Mouse (Mus musculus): ENCODE measurements around the gene Pex3. TPM values are rescaled to one million over a fixed set of nuclear protein-coding genes. Genes with fewer than 3 reads are reported as not detected.
"Not testable (repeated sequence)": the region's sequence is repeated elsewhere in the genome, so short reads cannot be mapped to it uniquely, and the experiment has no call there.

Pex3 gene
- polyA plus RNA-seq, 1 experiment from 2014 or later, result 22.9 TPM

DNA sequence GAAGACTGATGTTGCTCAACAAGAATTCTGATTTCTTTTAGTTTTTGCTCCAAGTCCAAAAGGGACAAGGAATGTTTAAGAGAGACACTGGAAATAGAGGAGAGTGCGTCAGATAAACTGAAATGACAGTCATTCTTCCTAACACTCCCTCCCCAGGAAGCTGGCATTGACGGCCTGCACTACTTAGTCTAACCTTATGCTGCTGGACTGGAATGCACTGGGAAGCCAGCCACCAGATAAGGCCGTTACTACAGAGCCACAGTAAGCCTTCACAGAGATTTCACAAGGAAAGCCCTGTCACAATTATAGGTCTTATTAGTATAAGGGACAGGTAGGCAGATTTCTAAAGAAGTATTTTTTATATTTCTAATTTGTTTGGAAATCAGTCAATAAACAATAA is 18.2 kb downstream of the Pex3 start:
- H3K4me1 ChIP-seq, result no peaks in the 10 kb centered on the region
- H3K27ac ChIP-seq, result no peak overlapping the region
- H3K9ac ChIP-seq, result no peak overlapping the region
- no peak overlapping the region for H3K4me2 ChIP-seq
- ATAC-seq, result no peak
- H3K27me3 ChIP-seq, result no peaks in the 10 kb centered on the region
- H3K36me3 ChIP-seq (ENCODE audit: poor library complexity, severe bottlenecking), result peaks cover 44% of the 10 kb centered on the region
- WGBS, result 90% methylated on average over 3 of the region's 3 CpGs
- H3K4me3 ChIP-seq, result no peak overlapping the region
- no peaks in the 10 kb centered on the region for H3K9me3 ChIP-seq (replicated peaks)

DNA sequence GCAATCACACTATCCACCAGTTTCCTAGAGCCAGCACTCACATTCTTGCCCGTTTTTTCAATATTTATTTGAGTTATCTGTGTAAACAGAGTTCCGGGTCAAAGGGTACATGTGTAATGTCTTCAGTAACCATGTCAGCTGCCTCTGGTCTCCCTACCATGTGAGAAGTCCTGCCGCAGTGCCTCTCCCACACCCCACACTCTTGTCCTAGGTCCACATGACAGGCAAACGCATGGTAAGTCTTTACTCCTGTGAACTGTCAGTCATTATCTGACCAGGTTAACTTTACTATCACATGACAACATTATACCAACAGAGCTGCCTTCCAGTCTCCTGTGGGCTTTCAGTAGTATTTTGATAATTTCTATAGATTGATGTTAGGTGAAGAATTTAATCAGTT is 24.8 kb downstream of the Pex3 start:
- Histone ChIP-seq H3K4me1 (no peaks in the 10 kb centered on the region), H3K4me3 (no peak overlapping the region), H3K36me3 (ENCODE audit: poor library complexity, severe bottlenecking) (peaks cover 35% of the 10 kb centered on the region), H3K4me2 (no peak overlapping the region), H3K9me3 (replicated peaks) (no peaks in the 10 kb centered on the region), H3K9ac (no peak overlapping the region), H3K27ac (no peak overlapping the region), H3K27me3 (no peaks in the 10 kb centered on the region)
- 85% methylated on average over 4 of the region's 4 CpGs for WGBS
- no peak for ATAC-seq

DNA sequence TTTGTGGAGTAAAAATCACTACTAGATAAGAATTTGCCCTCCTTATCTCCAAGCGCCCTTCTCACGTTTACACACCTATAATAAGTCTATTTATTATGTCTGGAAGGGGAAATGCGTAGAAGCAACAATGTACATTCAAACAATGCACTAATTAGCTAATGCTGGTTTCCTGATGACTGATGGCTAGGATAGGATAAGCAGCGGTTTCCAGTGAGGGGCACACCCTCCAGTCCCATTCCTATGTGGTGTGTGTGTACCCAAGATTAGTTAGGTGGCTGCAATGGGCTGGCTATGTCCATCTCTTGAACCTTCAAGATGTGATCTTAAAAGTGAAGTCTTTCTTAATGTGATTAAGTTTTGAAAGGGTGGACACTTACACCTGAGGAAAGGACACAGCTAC is 31.1 kb downstream of the Pex3 start:
- no peaks in the 10 kb centered on the region for H3K9me3 ChIP-seq (replicated peaks)
- H3K4me3 ChIP-seq, result no peak overlapping the region
- H3K27me3 ChIP-seq, result no peaks in the 10 kb centered on the region
- H3K27ac ChIP-seq, result no peak overlapping the region
- no peaks in the 10 kb centered on the region for H3K4me1 ChIP-seq
- peaks cover 9% of the 10 kb centered on the region for H3K36me3 ChIP-seq (ENCODE audit: poor library complexity, severe bottlenecking)
- WGBS, result 86% methylated on average over 4 of the region's 4 CpGs
- H3K4me2 ChIP-seq, result no peak overlapping the region
- H3K9ac ChIP-seq, result no peak overlapping the region
- no peak for ATAC-seq

DNA sequence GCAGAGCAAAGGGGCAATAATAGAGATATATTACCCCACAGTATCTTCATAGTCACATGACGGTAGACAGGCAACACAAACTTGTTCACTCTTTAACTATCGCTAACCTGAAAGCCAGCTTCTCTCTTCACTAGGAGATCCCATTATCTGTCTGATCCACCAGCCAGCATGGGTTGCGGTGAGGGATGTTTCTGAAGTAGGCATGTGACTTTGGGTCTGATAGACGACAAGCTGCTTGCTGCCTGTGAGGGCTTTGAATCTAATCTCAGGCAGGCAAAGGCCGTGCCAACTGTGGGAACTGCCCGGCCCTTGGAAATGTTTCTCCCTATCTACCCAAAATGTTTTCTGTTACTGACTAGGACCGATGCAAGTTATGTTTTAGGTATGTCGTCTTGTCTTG is 50.6 kb downstream of the Pex3 start:
- Histone ChIP-seq H3K4me2 (no peak overlapping the region), H3K9ac (no peak overlapping the region), H3K27me3 (no peaks in the 10 kb centered on the region), H3K27ac (no peak overlapping the region), H3K4me1 (0 out of 2 replicates have a peak, but pooled peaks cover 4% of the 10 kb centered on the region), H3K9me3 (replicated peaks) (no peaks in the 10 kb centered on the region), H3K4me3 (no peak overlapping the region), H3K36me3 (ENCODE audit: poor library complexity, severe bottlenecking) (no peaks in the 10 kb centered on the region)
- ATAC-seq, result no peak
- WGBS, result 89% methylated on average over 8 of the region's 8 CpGs

DNA sequence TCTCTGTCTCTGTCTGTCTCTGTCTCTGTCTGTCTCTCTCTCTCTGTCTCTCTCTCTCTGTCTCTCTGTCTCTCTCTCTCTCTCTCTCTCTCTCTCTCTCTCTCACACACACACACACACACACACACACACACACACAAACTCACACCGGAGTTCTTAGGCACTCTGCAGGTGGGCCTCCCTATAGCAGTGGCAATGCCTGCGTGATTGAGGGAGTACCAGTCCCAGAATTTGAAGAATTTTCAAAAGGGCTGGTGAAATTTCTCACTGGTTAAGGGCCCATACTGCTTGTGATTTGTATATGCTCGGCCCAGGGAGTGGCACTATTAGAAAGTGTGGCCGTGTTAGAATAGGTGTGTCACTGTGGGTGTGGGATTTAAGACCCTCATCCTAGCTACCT is 51.4 kb downstream of the Pex3 start:
- H3K9me3 ChIP-seq (replicated peaks); H3K36me3 ChIP-seq (ENCODE audit: poor library complexity, severe bottlenecking); H3K4me1 ChIP-seq; H3K27ac ChIP-seq; H3K27me3 ChIP-seq: not testable (repeated sequence)
- peak overlapping the region; percentile 80 for H3K4me2 ChIP-seq
- peak; percentile 48; the same call in 1 of the 2 replicates for ATAC-seq
- H3K4me3 ChIP-seq, result peak overlapping the region; percentile 57
- peak overlapping the region; percentile 64 for H3K9ac ChIP-seq
- WGBS, result 58% methylated on average over 4 of the region's 4 CpGs

DNA sequence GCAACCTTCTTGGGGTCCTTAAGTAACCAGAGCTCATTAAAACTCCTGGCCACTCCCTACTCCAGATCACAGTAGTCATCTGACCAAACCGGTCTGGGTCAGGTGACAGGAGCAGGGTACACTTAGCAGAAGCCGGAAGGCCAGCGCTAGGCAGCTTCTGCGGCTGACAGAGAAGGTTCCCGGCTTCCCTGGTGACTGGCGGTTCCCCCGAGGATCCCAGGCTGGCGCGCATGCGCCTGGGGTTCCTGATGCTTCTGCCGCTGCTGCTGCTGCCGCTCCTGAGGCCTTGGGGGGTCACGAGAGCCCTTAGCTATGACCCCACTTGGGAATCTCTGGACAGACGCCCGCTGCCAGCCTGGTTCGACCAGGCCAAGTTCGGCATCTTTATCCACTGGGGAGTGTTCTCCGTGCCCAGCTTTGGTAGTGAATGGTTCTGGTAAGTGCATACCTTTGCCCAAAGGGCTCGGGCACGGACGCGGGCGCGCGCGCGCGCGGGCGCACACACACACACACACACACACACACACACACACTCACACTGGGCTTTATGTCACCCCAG is 51.9 kb downstream of the Pex3 start:
- no peaks in the 10 kb centered on the region for H3K27me3 ChIP-seq
- H3K4me3 ChIP-seq, result peak overlapping the region; percentile 57
- under 1% methylated on average over 30 of the region's 30 CpGs for WGBS
- no peaks in the 10 kb centered on the region for H3K9me3 ChIP-seq (replicated peaks)
- peak overlapping the region; percentile 64 for H3K9ac ChIP-seq
- H3K36me3 ChIP-seq (ENCODE audit: poor library complexity, severe bottlenecking), result no peaks in the 10 kb centered on the region
- ATAC-seq, result peak; percentile 88
- no peak overlapping the region for H3K27ac ChIP-seq
- 0 out of 2 replicates have a peak, but pooled peaks cover 4% of the 10 kb centered on the region for H3K4me1 ChIP-seq
- peak overlapping the region; percentile 80 for H3K4me2 ChIP-seq

DNA sequence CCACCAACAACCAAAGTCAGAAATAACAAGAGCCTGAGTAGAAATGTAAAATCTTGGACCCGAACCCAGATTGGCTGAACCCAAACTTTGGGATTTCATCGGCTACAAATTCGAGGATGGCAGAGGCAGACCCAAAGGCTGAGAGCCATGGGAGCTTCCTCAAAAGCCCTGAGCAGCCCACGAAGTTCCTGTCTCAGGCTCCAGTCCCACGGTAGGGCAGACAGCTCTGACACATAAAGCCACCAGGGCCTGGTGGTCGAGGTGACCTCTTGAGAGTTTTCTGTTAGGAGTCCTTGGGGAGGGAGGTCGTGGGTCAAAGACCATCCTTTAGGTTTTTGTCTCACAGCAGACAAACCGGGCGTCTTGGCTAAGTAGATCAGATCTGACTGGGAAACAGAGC is 52.5 kb downstream of the Pex3 start:
- no peak overlapping the region for H3K27ac ChIP-seq
- peak overlapping the region; percentile 80 for H3K4me2 ChIP-seq
- no peak for ATAC-seq
- H3K36me3 ChIP-seq (ENCODE audit: poor library complexity, severe bottlenecking), result no peaks in the 10 kb centered on the region
- H3K4me3 ChIP-seq, result peak overlapping the region; percentile 57; the same call in 1 of the 2 replicates
- 0 out of 2 replicates have a peak, but pooled peaks cover 4% of the 10 kb centered on the region for H3K4me1 ChIP-seq
- no peaks in the 10 kb centered on the region for H3K9me3 ChIP-seq (replicated peaks)
- H3K9ac ChIP-seq, result peak overlapping the region; percentile 64
- H3K27me3 ChIP-seq, result no peaks in the 10 kb centered on the region
- WGBS, result 51% methylated on average over 9 of the region's 9 CpGs

DNA sequence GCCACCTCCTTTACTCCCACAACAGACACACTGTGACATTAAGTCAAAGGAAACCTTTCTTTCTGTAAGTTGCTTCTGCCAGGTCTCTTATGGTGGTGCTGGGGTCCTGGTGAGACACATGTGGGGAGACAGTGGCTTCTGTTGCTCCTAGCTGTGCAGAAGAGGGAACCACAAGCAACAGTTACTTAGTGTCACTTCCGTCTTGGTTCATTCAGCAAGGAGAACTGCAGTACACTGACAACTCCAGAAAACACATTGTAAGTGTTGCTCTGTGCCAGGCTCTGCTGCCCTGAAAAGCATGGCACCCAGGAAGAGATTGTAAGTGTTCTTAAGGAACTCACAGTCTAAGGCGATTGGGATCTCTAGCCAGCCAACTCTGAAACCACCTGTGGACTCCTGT is 53.6 kb downstream of the Pex3 start, which contains the start of gene Fuca2:
TSS of gene Fuca2 (plus strand) at position 210 of the 400 bp plus-strand sequence.
- H3K27ac ChIP-seq, result no peak within 1 kb of the TSS
- H3K4me1 ChIP-seq, result 0 out of 2 replicates have a peak, but pooled peaks cover 4% of the 10 kb centered on the region
- no peak within 1 kb of the TSS for H3K4me3 ChIP-seq
- H3K4me2 ChIP-seq, result no peak within 1 kb of the TSS
- 87% methylated on average over 2 of the region's 2 CpGs for WGBS
- no peak within 1 kb of the TSS for H3K9ac ChIP-seq
- no peaks in the 10 kb centered on the region for H3K9me3 ChIP-seq (replicated peaks)
- H3K27me3 ChIP-seq, result no peaks in the 10 kb centered on the region
- H3K36me3 ChIP-seq (ENCODE audit: poor library complexity, severe bottlenecking), result no peaks in the 10 kb centered on the region
- no peak for ATAC-seq

DNA sequence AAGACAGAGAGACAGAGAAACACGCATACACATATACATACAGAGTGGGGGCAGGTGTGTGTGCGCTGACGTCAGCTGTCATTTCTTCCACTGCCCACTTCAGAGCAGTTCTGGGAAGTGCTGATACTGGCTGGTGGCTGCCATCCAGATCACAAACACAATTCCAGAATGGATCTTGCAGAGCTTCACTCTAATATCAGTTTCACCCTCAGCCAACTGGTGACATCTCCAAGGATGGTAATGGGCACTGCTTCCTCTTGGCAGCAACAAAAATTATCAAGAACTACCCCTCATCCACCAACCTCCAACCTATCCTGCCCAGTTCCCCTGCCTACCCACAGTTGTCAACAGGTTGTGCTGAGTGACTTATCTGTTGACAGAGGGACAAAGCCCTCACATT is 56.6 kb downstream of the Pex3 start:
- Histone ChIP-seq H3K27me3 (no peaks in the 10 kb centered on the region), H3K27ac (no peak overlapping the region), H3K4me2 (no peak overlapping the region), H3K9me3 (replicated peaks) (no peaks in the 10 kb centered on the region), H3K36me3 (ENCODE audit: poor library complexity, severe bottlenecking) (no peaks in the 10 kb centered on the region), H3K4me3 (no peak overlapping the region), H3K9ac (no peak overlapping the region), H3K4me1 (0 out of 2 replicates have a peak, but pooled peaks cover under 1% of the 10 kb centered on the region)
- ATAC-seq, result no peak
- 90% methylated on average over 3 of the region's 3 CpGs for WGBS

DNA sequence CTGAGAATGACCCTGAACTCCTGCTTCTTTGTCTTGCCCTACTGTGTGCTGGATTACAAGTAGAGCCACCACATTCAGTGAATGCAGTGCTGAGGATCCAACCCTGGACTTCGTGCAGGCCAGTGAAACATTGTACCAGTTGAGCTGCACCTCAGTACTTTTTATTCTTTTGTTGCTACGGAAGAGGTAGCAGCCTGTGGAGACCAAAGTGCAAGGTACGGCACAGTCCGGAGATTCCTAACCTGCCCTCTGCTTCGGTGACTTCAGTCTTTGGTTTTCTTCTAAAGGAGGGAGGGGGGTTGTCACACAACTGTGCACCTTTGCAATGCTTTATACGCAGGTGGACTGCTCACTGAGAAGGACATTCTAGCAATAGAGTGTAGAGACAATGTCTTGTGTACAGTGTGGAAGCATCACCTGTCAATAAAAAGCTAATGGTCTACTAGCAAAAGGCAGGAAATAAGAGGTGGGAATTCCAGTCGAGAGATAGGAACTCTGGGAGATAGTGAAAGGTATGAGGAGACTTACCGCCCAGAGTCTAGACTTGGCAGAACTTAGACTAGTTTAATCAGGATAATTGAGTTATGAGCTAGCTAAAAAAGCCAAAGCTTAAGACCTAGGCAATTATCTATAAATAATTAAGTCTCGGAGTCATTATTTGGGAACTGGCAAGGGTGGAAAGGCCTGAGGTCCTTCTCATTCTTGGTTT is 58.8 kb downstream of the Pex3 start:
- Histone ChIP-seq H3K27me3 (no peaks in the 10 kb centered on the region), H3K9me3 (replicated peaks) (no peaks in the 10 kb centered on the region), H3K36me3 (ENCODE audit: poor library complexity, severe bottlenecking) (no peaks in the 10 kb centered on the region), H3K4me3 (no peak overlapping the region), H3K27ac (no peak overlapping the region), H3K9ac (no peak overlapping the region), H3K4me2 (no peak overlapping the region), H3K4me1 (no peaks in the 10 kb centered on the region)
- no peak for ATAC-seq
- WGBS, result 92% methylated on average over 9 of the region's 9 CpGs

DNA sequence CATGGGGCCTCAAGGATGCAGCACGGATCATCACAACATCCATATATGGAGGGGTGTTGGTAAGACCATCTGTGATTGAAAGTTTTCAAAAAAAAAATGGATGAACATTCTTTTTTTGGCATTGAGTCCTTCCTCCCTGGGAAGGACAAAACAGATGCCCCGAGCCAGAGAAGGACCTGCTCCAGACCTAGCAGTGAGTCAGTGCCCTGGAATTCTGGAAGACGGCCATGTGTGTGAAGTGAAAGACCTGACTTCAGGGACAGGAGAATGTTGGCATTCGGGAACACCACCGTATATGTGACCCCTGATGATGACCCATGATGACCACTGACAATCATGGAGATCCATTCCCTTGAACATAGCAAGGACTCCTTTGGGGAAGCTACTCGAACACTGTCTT is 63.3 kb downstream of the Pex3 start:
- no peaks in the 10 kb centered on the region for H3K27me3 ChIP-seq
- WGBS, result 88% methylated on average over 6 of the region's 6 CpGs
- no peak overlapping the region for H3K27ac ChIP-seq
- no peaks in the 10 kb centered on the region for H3K9me3 ChIP-seq (replicated peaks)
- no peak overlapping the region for H3K4me2 ChIP-seq
- H3K9ac ChIP-seq, result no peak overlapping the region
- no peaks in the 10 kb centered on the region for H3K36me3 ChIP-seq (ENCODE audit: poor library complexity, severe bottlenecking)
- H3K4me3 ChIP-seq, result no peak overlapping the region
- no peaks in the 10 kb centered on the region for H3K4me1 ChIP-seq
- ATAC-seq, result no peak

DNA sequence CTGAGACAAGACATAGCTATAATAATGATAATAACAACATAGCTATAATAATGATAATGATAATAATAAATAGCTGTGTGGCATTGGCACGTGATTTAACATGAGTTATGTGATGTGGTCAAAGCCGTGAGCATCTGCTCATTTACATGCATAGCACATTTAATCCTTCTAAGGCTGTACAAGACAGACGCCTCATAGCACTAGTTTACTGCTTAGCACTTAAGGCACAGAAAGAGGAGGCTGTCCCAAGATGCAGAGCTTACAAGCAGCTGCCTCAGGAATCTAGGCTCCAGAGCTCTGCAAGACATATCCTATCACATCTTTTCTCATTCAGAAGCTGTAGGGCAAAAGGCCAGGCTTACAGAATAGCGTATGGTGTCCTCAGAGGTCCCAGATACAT is 67.0 kb downstream of the Pex3 start:
- no peak overlapping the region for H3K4me3 ChIP-seq
- H3K4me1 ChIP-seq, result no peaks in the 10 kb centered on the region
- no peak overlapping the region for H3K4me2 ChIP-seq
- H3K9ac ChIP-seq, result no peak overlapping the region
- WGBS, result 63% methylated on average over 4 of the region's 4 CpGs
- H3K27me3 ChIP-seq, result no peaks in the 10 kb centered on the region
- H3K36me3 ChIP-seq (ENCODE audit: poor library complexity, severe bottlenecking), result no peaks in the 10 kb centered on the region
- H3K9me3 ChIP-seq (replicated peaks), result no peaks in the 10 kb centered on the region
- peak; percentile 53; the same call in 1 of the 2 replicates for ATAC-seq
- no peak overlapping the region for H3K27ac ChIP-seq

All from forebrain, embryonic 13.5 days (tissue).